Mouse (Mus musculus) midbrain, embryonic 11.5 days (tissue): ENCODE measurements around the gene Baz1a. TPM values are rescaled to one million over a fixed set of nuclear protein-coding genes. Genes with fewer than 3 reads are reported as not detected.

Source experiments
- ATAC-seq: fragments of 200-750 bp; cut with Nextera tagmentation; 2 replicates; pipeline ENCODE4 v1.8.0; 2017; ENCODE audit warnings: moderate TSS enrichment, moderate library complexity; ENCODE audit not compliant: low FRiP score
- DNase-seq: peaks from one replicate; pipeline ENCODE4 v3.0.0; 2015; ENCODE audit warnings: low spot score; ENCODE audit errors: missing footprints
- H3K27ac ChIP-seq: fragments of 300-500 bp; sonication (generic); 2 replicates; pipeline ENCODE4 v1.5.1; 2014; ENCODE audit warnings: low read depth, low read length
- H3K27me3 ChIP-seq: fragments of 300-500 bp; sonication (generic); 2 replicates; pipeline ENCODE4 v1.6.1; 2014; ENCODE audit warnings: mild to moderate bottlenecking, low read length, moderate library complexity, mixed read lengths; ENCODE audit not compliant: control insufficient read depth, insufficient read depth
- H3K36me3 ChIP-seq: fragments of 300-500 bp; sonication (generic); 2 replicates; pipeline ENCODE4 v1.6.1; 2014; ENCODE audit warnings: mild to moderate bottlenecking, low read length, moderate library complexity, mixed read lengths; ENCODE audit not compliant: control insufficient read depth, insufficient read depth
- H3K4me1 ChIP-seq: fragments of 300-500 bp; sonication (generic); 2 replicates; pipeline ENCODE4 v1.6.1; 2014; ENCODE audit warnings: low read length; ENCODE audit not compliant: control insufficient read depth, insufficient read depth
- H3K4me2 ChIP-seq: fragments of 300-500 bp; sonication (generic); 2 replicates; pipeline ENCODE4 v1.6.1; 2014; ENCODE audit warnings: mild to moderate bottlenecking, moderate library complexity
- H3K4me3 ChIP-seq: fragments of 300-500 bp; sonication (generic); 2 replicates; pipeline ENCODE4 v1.5.1; 2014; ENCODE audit warnings: low read depth, low read length
- H3K9ac ChIP-seq: fragments of 300-500 bp; sonication (generic); 2 replicates; pipeline ENCODE4 v1.6.1; 2014; ENCODE audit warnings: low read length
- H3K9me3 ChIP-seq: fragments of 300-500 bp; sonication (generic); 2 replicates; pipeline ENCODE4 v1.6.1; 2016; ENCODE audit warnings: low read length; ENCODE audit not compliant: control insufficient read depth
- WGBS: fragments of 180-500 bp; shearing (Covaris S2); extraction: QIAGEN DNeasy Blood & Tissue Kit; methylation state at CpG from one replicate; pipeline ENCODE4 v1.1.7; 2014; 5-methylcytosine and 5-hydroxymethylcytosine counted together
- polyA plus RNA-seq: library from polyadenylated mRNA; unstranded; fragments of >200 nt; fragmentation: Nextera tagmentation; extraction: Ambion mirVana; gene quantifications from 2 replicates; pipeline ENCODE4 v1.2.1, GENCODE M21; 2014

Baz1a gene
- polyA plus RNA-seq: 34.3 and 37.7 TPM in 2 replicates

DNA sequence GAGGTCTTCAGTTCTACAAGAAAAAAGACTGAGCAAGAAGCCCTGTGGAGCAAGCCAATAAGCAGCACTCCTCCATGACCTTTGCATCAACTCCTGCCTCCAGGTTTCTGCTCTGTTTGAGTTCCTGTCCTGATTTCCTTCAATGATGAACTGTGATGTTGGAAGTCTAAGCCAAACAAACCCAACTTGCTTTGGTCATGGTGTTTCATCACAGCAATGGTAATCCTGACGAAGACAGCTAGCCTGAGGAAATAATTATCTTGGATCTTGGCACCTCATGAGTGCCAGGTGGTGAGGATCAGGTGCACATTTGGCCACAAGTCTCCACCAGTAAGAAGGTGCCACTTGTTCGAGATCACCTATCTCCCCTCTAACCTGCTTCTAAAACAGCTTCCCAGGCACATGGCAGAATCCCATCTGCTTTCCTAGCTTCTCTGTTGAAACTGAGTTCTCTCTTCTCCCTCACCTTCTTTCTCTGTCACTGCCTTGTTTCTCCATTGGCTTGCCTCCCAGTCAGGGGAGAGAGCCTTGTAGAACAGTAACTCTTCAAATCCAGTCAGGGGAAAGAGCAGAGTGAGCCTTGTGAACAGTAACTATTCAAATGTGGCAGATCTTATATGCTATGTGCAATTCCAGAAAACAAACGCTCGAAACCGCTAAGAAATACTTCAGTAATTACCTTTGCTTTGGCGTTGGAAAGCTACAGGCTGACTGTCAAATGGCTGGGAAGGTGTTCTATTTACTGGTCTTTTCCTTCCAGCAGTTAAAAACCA is at the start of gene Baz1a:
Gene Baz1a (minus strand): TSS at position 723 of the 773 bp plus-strand sequence.
- Histone ChIP-seq H3K27ac (no peak within 1 kb of the TSS), H3K4me2 (no peak within 1 kb of the TSS), H3K9ac (no peak within 1 kb of the TSS), H3K4me1 (no peaks in the 10 kb centered on the region), H3K9me3 (no peaks in the 10 kb centered on the region), H3K36me3 (no peaks in the 10 kb centered on the region), H3K27me3 (no peaks in the 10 kb centered on the region), H3K4me3 (no peak within 1 kb of the TSS)
- ATAC-seq (no peak), DNase-seq (no peak)
- WGBS: 89% methylated on average over 6 of the region's 6 CpGs

DNA sequence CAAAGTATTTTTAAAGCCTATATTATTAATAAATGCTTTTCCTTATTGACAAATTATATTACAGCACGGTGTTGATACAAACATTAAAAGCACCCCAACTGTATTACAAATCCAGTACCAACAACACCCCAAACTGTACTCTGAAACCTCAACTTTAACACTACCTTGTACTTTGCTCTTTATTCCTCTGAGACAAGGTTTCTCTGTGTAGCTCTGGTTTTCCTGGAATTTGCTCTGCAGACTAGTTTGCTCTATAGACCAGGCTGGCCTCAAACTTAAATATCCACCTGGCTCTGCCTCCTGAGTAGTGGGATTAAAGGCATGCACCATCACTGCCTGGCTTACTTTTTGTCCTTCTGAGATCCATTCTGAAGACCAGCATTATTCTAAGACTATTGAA is 48.0 kb upstream of the Baz1a start:
- no peak for ATAC-seq
- Histone ChIP-seq H3K4me2 (no peak overlapping the region), H3K4me1 (no peaks in the 10 kb centered on the region), H3K36me3 (no peaks in the 10 kb centered on the region), H3K27me3 (no peaks in the 10 kb centered on the region), H3K9me3 (no peaks in the 10 kb centered on the region), H3K27ac (no peak overlapping the region), H3K9ac (no peak overlapping the region), H3K4me3 (no peak overlapping the region)
- WGBS: 92% methylated on average over 1 of the region's 1 CpGs
- no peak for DNase-seq

DNA sequence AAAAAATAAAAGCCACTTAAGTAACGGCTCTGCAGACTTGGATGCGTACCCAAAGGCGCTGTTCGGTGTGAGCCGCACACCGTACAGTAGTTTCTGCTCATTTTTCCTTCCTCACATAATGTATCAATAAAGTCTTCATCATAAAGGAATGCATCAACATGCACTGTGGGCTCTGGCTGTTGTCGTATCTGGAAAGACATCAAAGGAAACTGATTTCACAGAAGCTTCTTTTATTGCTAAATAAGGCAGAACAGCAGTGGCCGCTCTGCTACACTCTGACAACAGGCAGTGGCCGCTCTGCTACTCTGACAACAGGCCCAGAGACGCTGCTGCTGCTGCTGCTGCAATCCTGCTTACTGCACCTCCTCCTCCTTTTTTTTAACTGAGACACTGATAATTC is 46.9 kb upstream of the Baz1a start:
- H3K9me3 ChIP-seq: no peaks in the 10 kb centered on the region
- WGBS: 85% methylated on average over 10 of the region's 10 CpGs
- DNase-seq: no peak

DNA sequence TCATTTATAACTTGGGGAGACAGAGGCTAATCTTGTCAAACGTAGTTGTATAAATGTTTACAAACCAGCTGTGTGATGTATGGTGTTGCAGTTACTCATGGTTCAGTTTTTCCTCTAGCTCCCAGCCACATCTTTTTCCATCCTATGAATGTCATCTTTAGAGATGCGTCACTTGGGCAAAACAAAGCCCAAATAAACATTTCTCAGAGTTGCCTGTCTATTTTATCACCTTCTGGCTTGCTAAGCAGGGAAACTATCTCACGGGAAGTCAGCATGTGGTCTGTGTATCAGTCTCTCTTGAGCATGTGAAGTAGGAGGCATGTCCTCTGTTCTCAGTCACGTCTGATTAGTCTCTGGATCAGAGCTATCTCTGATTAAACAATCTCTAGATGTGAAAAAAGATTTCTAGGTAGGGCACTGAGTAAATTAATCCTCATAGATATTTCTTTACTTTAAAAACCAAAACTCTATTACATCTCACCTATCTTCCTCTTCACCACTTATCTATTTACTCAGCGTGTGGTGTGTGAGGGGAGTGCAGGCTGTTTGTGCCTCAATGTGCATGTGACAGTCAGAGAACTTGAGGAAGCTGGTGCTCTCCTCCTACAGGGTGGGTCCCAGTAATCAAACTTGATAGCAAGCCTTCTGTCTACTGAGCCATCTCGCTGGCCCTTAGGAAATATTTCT is 46.2 kb upstream of the Baz1a start:
- 87% methylated on average over 6 of the region's 6 CpGs for WGBS
- Histone ChIP-seq H3K9ac (no peak overlapping the region), H3K4me3 (no peak overlapping the region), H3K27me3 (no peaks in the 10 kb centered on the region), H3K27ac (no peak overlapping the region), H3K36me3 (no peaks in the 10 kb centered on the region), H3K9me3 (no peaks in the 10 kb centered on the region), H3K4me2 (no peak overlapping the region), H3K4me1 (no peaks in the 10 kb centered on the region)
- no peak for DNase-seq
- ATAC-seq: no peak

More for the DNA sequence above, 46.9 kb upstream of the Baz1a start:
- no peaks in the 10 kb centered on the region for H3K4me1 ChIP-seq
- H3K27ac ChIP-seq: no peak overlapping the region
- H3K36me3 ChIP-seq: no peaks in the 10 kb centered on the region
- H3K9ac ChIP-seq: no peak overlapping the region
- H3K27me3 ChIP-seq: no peaks in the 10 kb centered on the region
- no peak overlapping the region for H3K4me2 ChIP-seq
- no peak overlapping the region for H3K4me3 ChIP-seq
- no peak for ATAC-seq

DNA sequence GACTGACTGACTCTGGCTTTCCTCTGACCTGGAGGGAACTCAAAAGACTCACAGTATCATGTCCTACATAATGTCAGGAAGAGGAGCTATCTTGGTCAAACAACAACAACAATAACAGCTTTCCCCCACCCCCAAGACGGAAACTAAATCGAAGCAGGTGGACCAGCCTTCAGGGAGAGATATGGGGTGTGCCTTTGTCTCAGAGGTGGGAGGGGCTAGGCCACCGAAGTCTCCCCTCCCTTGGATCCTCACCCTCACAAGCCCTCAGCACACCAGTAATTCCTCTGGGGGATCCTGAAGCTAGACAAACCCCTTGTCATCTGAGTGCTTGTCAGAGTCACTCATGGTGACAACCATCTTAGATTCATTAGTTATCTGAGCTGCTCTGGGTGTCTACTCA is 45.7 kb upstream of the Baz1a start:
- no peak overlapping the region for H3K4me3 ChIP-seq
- 82% methylated on average over 3 of the region's 3 CpGs for WGBS
- H3K4me1 ChIP-seq: no peaks in the 10 kb centered on the region
- ATAC-seq: no peak
- H3K27me3 ChIP-seq: no peaks in the 10 kb centered on the region
- no peaks in the 10 kb centered on the region for H3K9me3 ChIP-seq
- no peak overlapping the region for H3K27ac ChIP-seq
- no peak overlapping the region for H3K9ac ChIP-seq
- DNase-seq: no peak
- no peak overlapping the region for H3K4me2 ChIP-seq
- H3K36me3 ChIP-seq: no peaks in the 10 kb centered on the region

DNA sequence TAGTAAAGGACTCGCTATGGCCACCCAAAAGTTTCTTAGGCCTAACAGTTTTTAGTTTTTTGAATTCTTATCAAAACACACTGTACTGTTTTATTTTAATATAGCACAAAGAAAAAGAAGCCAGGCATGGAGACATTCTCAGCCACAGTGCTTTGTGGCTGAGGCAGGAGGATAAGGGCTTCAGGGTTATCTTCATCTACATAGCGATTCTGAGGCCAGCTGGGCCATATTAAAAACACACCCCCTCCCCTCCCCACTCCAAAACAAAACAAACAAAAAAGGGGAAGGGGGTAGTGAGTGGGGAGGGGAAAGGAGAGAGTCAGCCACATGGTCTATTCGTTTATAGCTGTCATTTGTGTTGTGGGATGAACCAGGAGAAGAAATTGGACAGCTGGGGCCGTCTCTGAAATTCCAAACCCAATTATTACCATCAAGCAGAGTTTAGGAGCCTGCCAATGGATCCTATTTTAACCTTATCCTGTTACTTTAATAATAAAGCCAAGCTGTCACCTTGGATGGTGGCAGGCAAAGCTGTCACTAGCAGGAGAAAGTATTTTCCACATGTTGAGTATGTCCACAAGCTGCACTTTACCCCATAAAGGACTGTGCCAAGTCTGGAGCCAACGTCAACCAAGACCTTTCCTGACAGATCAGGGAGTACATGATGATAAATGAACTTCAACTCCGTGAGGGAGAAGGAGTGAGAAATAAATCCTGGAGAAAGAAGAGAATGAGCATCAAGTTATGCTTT is 44.9 kb upstream of the Baz1a start:
- DNase-seq (no peak), ATAC-seq (no peak)
- 83% methylated on average over 6 of the region's 6 CpGs for WGBS
- Histone ChIP-seq H3K9ac (no peak overlapping the region), H3K27me3 (no peaks in the 10 kb centered on the region), H3K27ac (no peak overlapping the region), H3K4me3 (no peak overlapping the region), H3K4me1 (no peaks in the 10 kb centered on the region), H3K36me3 (no peaks in the 10 kb centered on the region), H3K9me3 (no peaks in the 10 kb centered on the region), H3K4me2 (no peak overlapping the region)

DNA sequence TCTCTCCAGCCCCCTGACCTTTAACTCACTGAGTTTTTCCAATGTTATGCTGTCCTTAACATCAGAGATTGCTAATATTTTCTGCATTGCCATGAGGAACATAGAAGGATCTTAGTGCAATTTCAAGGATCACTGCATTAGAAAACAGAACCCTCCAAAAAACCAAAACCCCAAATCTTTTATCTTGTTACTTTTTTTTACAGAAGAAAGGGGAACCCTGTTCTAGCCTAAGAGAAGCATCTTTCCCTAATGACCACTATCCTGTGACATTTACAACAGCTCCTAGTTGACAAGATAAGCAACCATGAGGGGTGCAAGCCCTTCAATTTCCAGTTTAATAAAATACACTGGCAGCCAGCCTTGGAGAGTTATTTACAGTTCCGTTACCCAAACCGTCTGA is 42.6 kb upstream of the Baz1a start:
- WGBS: 95% methylated on average over 2 of the region's 2 CpGs
- DNase-seq (no peak), ATAC-seq (no peak)
- Histone ChIP-seq H3K36me3 (no peaks in the 10 kb centered on the region), H3K9ac (no peak overlapping the region), H3K4me3 (no peak overlapping the region), H3K27ac (no peak overlapping the region), H3K4me1 (no peaks in the 10 kb centered on the region), H3K27me3 (no peaks in the 10 kb centered on the region), H3K4me2 (no peak overlapping the region), H3K9me3 (no peaks in the 10 kb centered on the region)

DNA sequence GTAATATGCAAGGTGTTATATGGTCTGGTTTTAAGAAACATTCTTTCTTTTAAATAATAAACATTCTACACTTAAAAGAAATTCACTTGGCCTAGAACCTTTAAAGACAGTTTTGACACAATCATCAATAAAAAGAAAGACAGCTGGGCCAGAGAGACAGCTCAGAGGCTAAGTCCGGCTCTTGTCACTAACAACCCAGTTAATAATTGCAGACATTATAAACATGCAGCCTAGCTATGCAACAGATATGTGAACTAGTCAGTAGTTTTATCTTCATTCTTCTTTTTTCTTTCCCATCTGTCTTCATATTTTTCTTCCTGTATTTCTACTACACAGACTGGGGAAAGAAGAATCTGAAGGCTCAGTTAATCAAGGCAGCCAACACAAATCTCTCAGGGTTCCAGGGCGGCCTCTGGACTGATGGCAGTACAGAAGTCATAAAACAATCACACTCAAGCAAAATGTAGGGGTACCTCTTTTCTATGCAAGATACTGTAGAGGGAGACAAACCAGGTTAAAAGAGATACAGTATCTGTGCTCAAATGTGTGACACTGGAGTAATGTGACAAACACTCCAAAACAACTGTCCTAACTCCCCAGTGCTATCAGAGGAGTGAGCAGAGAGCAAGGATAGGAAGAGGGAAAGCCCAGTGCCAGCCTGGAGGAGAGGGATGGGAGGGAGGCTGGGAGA is 40.5 kb upstream of the Baz1a start:
- Histone ChIP-seq H3K27me3 (no peaks in the 10 kb centered on the region), H3K36me3 (no peaks in the 10 kb centered on the region), H3K4me2 (no peak overlapping the region), H3K9ac (no peak overlapping the region), H3K4me1 (no peaks in the 10 kb centered on the region), H3K4me3 (no peak overlapping the region), H3K9me3 (no peaks in the 10 kb centered on the region), H3K27ac (no peak overlapping the region)
- ATAC-seq: no peak
- no peak for DNase-seq
- WGBS: 91% methylated on average over 2 of the region's 2 CpGs
